Mouse (Mus musculus) intestine, embryonic 14.5 days (tissue): ENCODE data around the gene Stk19. TPM values are rescaled to one million over a fixed set of nuclear protein-coding genes. Genes with fewer than 3 reads are reported as not detected.

Experiments used
- ATAC-seq: fragments of 200-750 bp; cut with Nextera tagmentation; replicated peaks from 2 replicates; pipeline ENCODE4 v1.8.0; 2017; ENCODE audit warnings: low read depth, moderate number of reproducible peaks, moderate TSS enrichment, moderate library complexity; ENCODE audit not compliant: low FRiP score, low TSS enrichment
- DNase-seq: peaks from one replicate; pipeline ENCODE4 v3.0.0-alpha.2; 2018; ENCODE audit warnings: low spot score
- H3K27ac ChIP-seq: fragments of 300-500 bp; sonication (generic); 2 replicates; pipeline ENCODE4 v1.5.1; 2014; ENCODE audit warnings: low read depth, mild to moderate bottlenecking, control low read depth
- H3K27me3 ChIP-seq: fragments of 300-500 bp; sonication (generic); replicated peaks from 2 replicates; pipeline ENCODE4 v1.6.1; 2014; ENCODE audit warnings: low read length, control low read depth; ENCODE audit not compliant: control insufficient read depth, insufficient read depth
- H3K36me3 ChIP-seq: fragments of 300-500 bp; sonication (generic); 2 replicates; pipeline ENCODE4 v1.6.1; 2014; ENCODE audit warnings: low read length, control low read depth; ENCODE audit not compliant: control insufficient read depth, insufficient read depth
- H3K4me1 ChIP-seq: fragments of 300-500 bp; sonication (generic); replicated peaks from 2 replicates; pipeline ENCODE4 v1.6.1; 2014; ENCODE audit warnings: low read length, control low read depth, mixed read lengths; ENCODE audit not compliant: control insufficient read depth, insufficient read depth
- H3K4me2 ChIP-seq: fragments of 300-500 bp; sonication (generic); 2 replicates; pipeline ENCODE4 v1.6.1; 2014; ENCODE audit warnings: low read length
- H3K4me3 ChIP-seq: fragments of 300-500 bp; sonication (generic); 2 replicates; pipeline ENCODE4 v1.5.1; 2014; ENCODE audit warnings: low read depth, low read length, control low read depth, mixed read lengths
- H3K9ac ChIP-seq: fragments of 300-500 bp; sonication (generic); 2 replicates; pipeline ENCODE4 v1.6.1; 2014; ENCODE audit warnings: mild to moderate bottlenecking, low read length
- H3K9me3 ChIP-seq: fragments of 300-500 bp; sonication (generic); 2 replicates; pipeline ENCODE4 v1.6.1; 2016; ENCODE audit warnings: low read length, control low read depth; ENCODE audit not compliant: control insufficient read depth
- WGBS: fragments of 180-500 bp; shearing (Covaris S2); extraction: QIAGEN DNeasy Blood & Tissue Kit; methylation state at CpG from one replicate; pipeline ENCODE4 v1.1.7; 2014; 5-methylcytosine and 5-hydroxymethylcytosine counted together
- polyA plus RNA-seq: library from polyadenylated mRNA; unstranded; fragments of >200 nt; fragmentation: Nextera tagmentation; extraction: Ambion mirVana; gene quantifications from 2 replicates; pipeline ENCODE4 v1.2.1, GENCODE M21; 2014

Gene Stk19
- polyA plus RNA-seq, 1 experiment from 2014 or later = 25.8 TPM

- no peak for ATAC-seq
- Histone ChIP-seq H3K4me3 (peak overlapping the region; percentile 88), H3K9ac (peak overlapping the region; percentile 73), H3K36me3 (peaks cover 64% of the 10 kb centered on the region), H3K9me3 (no peaks in the 10 kb centered on the region), H3K4me1 (peaks cover 10% of the 10 kb centered on the region), H3K4me2 (peak overlapping the region; percentile 74), H3K27ac (peak overlapping the region; percentile 60), H3K27me3 (no peaks in the 10 kb centered on the region)
- WGBS = 1% methylated on average over 25 of the region's 25 CpGs
- no peak for DNase-seq
These were observed 13.9 kb upstream of the Stk19 start for GRCm38 (mm10) chr17:34850517-34851125.

DNA sequence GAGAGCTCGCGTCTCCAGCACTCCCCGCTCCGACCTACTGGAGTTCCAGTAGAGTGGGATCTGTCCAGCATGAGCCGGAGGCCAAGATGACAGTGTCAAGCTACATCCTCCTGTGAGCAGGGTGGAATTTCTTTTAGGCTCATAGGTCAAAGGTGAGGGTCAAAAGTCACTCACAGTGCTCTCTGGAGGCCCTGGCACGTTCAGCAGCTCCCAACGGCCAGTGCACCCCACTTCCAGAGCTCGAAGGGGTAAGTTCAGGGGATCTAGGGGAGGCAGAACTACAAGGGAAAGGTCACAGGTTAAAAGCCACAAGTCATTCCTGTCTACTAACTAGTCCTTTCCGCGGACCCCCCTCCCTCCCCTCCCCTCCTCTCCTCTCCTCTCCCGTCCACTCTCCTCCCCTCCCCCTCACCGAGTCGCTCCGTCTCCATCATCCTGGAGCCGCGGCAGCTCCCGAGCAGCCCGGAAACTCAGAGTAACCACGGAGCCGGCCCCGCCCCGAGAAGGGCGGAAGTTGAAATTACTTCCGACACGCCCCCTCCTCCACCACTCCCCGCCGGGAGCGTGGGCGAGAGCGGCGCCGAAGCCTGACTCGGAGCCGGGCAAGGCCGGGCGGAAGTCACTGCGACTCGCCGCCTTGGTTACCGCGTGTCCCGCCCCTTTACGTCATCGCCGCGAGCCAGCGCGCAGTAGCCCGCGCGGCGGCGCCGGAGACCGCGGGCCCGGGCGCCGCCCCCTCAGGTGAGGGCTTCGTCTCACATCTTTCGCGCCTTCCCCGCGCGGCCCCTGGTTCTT is 13.2 kb upstream of the Stk19 start, which contains the start of the genes Skiv2l and Nelfe:
Gene Skiv2l (minus strand): TSS at position 489 of the 795 bp plus-strand sequence.
Gene Nelfe (plus strand): TSS at position 670 of the 795 bp plus-strand sequence.
- Histone ChIP-seq H3K27ac (peak within 1 kb of the TSS; percentile 60), H3K4me2 (peak within 1 kb of the TSS; percentile 79), H3K4me1 (peaks cover 10% of the 10 kb centered on the region), H3K9ac (peak within 1 kb of the TSS; percentile 73), H3K36me3 (peaks cover 64% of the 10 kb centered on the region), H3K27me3 (no peaks in the 10 kb centered on the region), H3K9me3 (no peaks in the 10 kb centered on the region), H3K4me3 (peak within 1 kb of the TSS; percentile 88)
- under 1% methylated on average over 65 of the region's 65 CpGs for WGBS
- peak; percentile 97 for ATAC-seq
- peak; percentile 97 for DNase-seq

DNA sequence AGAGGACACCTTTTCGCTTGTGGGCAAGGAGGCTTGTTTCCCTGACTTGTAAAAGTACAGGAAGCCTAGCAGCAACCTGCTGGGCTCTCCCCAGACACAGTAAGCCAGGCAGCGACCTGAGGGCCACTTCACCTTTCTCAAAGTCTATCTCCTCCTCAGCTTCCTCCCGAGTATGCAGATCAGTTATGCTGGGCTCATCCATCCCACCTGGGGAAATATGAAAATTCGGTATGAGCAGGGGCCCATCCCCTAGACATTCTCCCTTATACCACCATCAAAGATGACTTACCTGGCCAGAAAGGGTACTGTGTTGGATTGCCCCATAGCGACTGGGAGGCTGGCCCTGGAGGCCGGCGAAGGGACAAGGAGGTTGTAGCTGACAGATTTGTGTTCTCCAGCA is 10.9 kb upstream of the Stk19 start:
- Histone ChIP-seq H3K9me3 (no peaks in the 10 kb centered on the region), H3K9ac (no peak overlapping the region), H3K4me3 (no peak overlapping the region), H3K4me1 (peaks cover 10% of the 10 kb centered on the region), H3K27me3 (no peaks in the 10 kb centered on the region), H3K27ac (no peak overlapping the region), H3K4me2 (no peak overlapping the region), H3K36me3 (peaks cover 64% of the 10 kb centered on the region)
- no peak for DNase-seq
- no peak for ATAC-seq
- WGBS = 94% methylated on average over 7 of the region's 7 CpGs

DNA sequence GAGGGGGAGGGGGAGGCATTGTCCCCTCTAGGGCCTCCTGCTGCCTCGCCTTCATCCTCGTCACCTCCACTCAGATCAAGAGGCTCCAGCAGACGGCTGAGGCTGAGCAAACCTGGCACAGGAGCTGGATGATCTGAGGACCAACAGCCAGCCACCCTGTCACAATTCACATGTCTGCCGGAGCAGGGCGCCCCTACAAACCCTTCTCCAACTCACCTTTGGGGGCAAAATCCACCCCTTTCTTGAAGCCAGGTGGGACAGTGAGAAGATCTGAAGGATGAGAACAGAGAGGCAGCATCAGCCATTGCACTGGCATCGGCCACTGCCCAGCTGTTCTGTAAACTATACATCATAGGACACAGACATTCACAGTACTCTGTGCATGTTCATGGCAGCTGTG is 10.4 kb upstream of the Stk19 start:
- H3K9ac ChIP-seq = no peak overlapping the region
- H3K4me1 ChIP-seq = peaks cover 10% of the 10 kb centered on the region
- peaks cover 64% of the 10 kb centered on the region for H3K36me3 ChIP-seq
- ATAC-seq (no peak), DNase-seq (no peak)
- H3K9me3 ChIP-seq = no peaks in the 10 kb centered on the region
- H3K27ac ChIP-seq = no peak overlapping the region
- 91% methylated on average over 6 of the region's 6 CpGs for WGBS
- H3K4me2 ChIP-seq = no peak overlapping the region
- no peak overlapping the region for H3K4me3 ChIP-seq
- no peaks in the 10 kb centered on the region for H3K27me3 ChIP-seq

DNA sequence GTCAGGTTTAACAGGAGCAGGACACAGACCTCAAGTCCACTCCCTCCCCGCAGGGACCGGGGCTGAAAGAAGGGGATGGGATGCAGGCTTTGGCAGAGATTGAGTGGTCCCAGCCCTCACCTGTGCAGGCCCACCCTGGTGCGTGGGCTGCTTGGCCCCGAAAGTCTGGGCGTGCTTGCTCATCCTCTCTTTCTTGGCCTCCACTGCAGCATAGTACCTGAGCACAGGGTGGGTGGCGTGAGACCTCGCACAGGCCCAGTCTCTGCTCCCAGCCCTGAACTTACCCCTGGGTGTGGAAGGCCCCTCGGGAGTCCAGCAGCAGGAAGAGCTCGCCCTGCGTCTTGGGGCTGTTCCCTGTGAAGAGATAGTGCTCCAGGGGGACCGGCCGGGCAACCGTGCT is 8.1 kb upstream of the Stk19 start:
- H3K4me1 ChIP-seq = peaks cover 3% of the 10 kb centered on the region; the same call in 1 of the 2 replicates
- H3K9me3 ChIP-seq = no peaks in the 10 kb centered on the region
- DNase-seq (no peak), ATAC-seq (no peak)
- H3K27ac ChIP-seq = no peak overlapping the region
- WGBS = 92% methylated on average over 13 of the region's 13 CpGs
- H3K9ac ChIP-seq = no peak overlapping the region
- no peak overlapping the region for H3K4me3 ChIP-seq
- H3K36me3 ChIP-seq = peaks cover 80% of the 10 kb centered on the region
- no peaks in the 10 kb centered on the region for H3K27me3 ChIP-seq
- no peak overlapping the region for H3K4me2 ChIP-seq

- H3K27me3 ChIP-seq = no peaks in the 10 kb centered on the region
- H3K9ac ChIP-seq = no peak overlapping the region
- H3K9me3 ChIP-seq = no peaks in the 10 kb centered on the region
- no peak overlapping the region for H3K4me2 ChIP-seq
- H3K27ac ChIP-seq = no peak overlapping the region
- DNase-seq (no peak), ATAC-seq (no peak)
- no peak overlapping the region for H3K4me3 ChIP-seq
- 83% methylated on average over 6 of the region's 6 CpGs for WGBS
- H3K4me1 ChIP-seq = peaks cover 12% of the 10 kb centered on the region
- H3K36me3 ChIP-seq = peaks cover 70% of the 10 kb centered on the region
These were observed 4.1 kb upstream of the Stk19 start for GRCm38 (mm10) chr17:34840736-34841307.

GRCm38 (mm10) chr17:34838785-34839184 is 2.0 kb upstream of the Stk19 start:
- H3K27ac ChIP-seq = no peak overlapping the region
- DNase-seq (no peak), ATAC-seq (no peak)
- H3K4me1 ChIP-seq = peaks cover 17% of the 10 kb centered on the region
- no peak overlapping the region for H3K4me3 ChIP-seq
- no peaks in the 10 kb centered on the region for H3K27me3 ChIP-seq
- WGBS = 90% methylated on average over 7 of the region's 7 CpGs
- H3K9ac ChIP-seq = no peak overlapping the region
- no peaks in the 10 kb centered on the region for H3K9me3 ChIP-seq
- peaks cover 60% of the 10 kb centered on the region for H3K36me3 ChIP-seq
- H3K4me2 ChIP-seq = no peak overlapping the region

DNA sequence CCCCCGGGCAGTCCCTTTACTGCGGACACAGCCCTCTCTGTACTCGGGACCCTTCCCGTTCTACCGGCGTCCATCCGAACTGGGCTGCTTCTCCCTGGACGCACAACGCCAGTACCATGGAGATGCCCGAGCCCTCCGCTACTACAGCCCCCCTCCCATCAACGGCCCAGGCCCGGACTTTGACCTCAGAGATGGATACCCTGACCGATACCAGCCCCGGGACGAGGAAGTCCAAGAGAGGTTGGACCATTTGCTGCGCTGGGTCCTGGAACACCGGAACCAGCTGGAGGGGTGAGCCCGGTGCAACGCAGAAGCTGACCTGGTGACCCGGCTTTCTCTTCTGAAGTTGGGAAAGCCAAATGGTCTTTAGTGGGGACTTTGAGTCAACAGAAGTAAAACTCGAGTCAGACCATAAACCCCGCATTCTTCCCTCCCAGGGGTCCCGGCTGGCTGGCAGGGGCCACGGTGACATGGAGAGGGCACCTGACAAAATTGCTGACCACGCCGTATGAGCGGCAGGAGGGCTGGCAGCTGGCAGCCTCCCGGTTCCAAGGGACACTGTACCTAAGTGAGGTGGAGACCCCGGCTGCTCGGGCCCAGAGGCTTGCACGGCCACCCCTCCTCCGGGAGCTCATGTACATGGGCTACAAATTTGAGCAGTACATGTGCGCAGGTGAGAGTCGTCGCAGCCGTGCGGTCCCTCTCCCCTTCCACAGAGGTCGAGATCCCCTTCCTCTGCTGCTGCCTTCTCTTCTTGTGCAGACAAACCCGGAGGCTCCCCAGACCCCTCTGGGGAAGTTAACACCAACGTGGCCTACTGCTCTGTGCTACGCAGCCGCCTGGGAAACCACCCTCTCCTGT is 949 bp upstream of the Stk19 start:
- Histone ChIP-seq H3K4me2 (peak overlapping the region; percentile 94), H3K27me3 (no peaks in the 10 kb centered on the region), H3K4me1 (peaks cover 17% of the 10 kb centered on the region), H3K9ac (peak overlapping the region; percentile 78), H3K4me3 (peak overlapping the region; percentile 84), H3K9me3 (no peaks in the 10 kb centered on the region), H3K36me3 (peaks cover 53% of the 10 kb centered on the region), H3K27ac (peak overlapping the region; percentile 73)
- no peak for DNase-seq
- peak; percentile 4; the same call in 1 of the 2 replicates for ATAC-seq
- WGBS = 35% methylated on average over 43 of the region's 43 CpGs
